Mouse (Mus musculus) megakaryocyte, adult 5-6 weeks (primary cell): ENCODE measurements around the gene Ddb2. TPM values are rescaled to one million over a fixed set of nuclear protein-coding genes. Genes with fewer than 3 reads are reported as not detected.

Experiments used
- ATAC-seq: 2 replicates; pipeline ENCODE4 v1.8.0; 2016; ENCODE audit warnings: mild to moderate bottlenecking, inconsistent platforms; ENCODE audit not compliant: poor library complexity, severe bottlenecking
- total RNA-seq, 2 experiments: library from RNA; stranded (forward) in 1 of 2; stranded (reverse) in 1 of 2; fragments of 153-499, 151-499 nt in 1 of 2; fragments of 221-1000, 200-1000 nt in 1 of 2; gene quantifications; 2 replicates each; pipeline versions ENCODE4 v1.2.3 to v1.2.4; 2015 to 2017

Gene Ddb2
- total RNA-seq (2015) (7.7 and 8.8 TPM in 2 replicates), total RNA-seq (2017) (7.3 TPM in 2 replicates)

GRCm38 (mm10) chr2:91236601-91237510, at the start of gene Ddb2:
Gene Ddb2 (minus strand): TSS chr2:91236982.
- peak; percentile 98 for ATAC-seq

GRCm38 (mm10) chr2:91285885-91286505, 49.2 kb upstream of the Ddb2 start:
- ATAC-seq, result peak; percentile 60

GRCm38 (mm10) chr2:91284375-91285199, 47.8 kb upstream of the Ddb2 start:
- ATAC-seq, result no peak

- ATAC-seq, result no peak
Observed at GRCm38 (mm10) chr2:91283972-91284371, 47.2 kb upstream of the Ddb2 start.

- no peak for ATAC-seq
Observed at GRCm38 (mm10) chr2:91281366-91281765, 44.6 kb upstream of the Ddb2 start.

GRCm38 (mm10) chr2:91279372-91279755, 42.6 kb upstream of the Ddb2 start:
- ATAC-seq, result no peak

- ATAC-seq, result no peak
Observed at GRCm38 (mm10) chr2:91278749-91279371, 42.1 kb upstream of the Ddb2 start.

GRCm38 (mm10) chr2:91269687-91270133, 32.9 kb upstream of the Ddb2 start:
- no peak for ATAC-seq

GRCm38 (mm10) chr2:91268706-91269105, 31.9 kb upstream of the Ddb2 start:
- ATAC-seq, result no peak

- no peak for ATAC-seq
Observed at GRCm38 (mm10) chr2:91268042-91268441, 31.3 kb upstream of the Ddb2 start.

- ATAC-seq, result peak; percentile 98
Observed at GRCm38 (mm10) chr2:91264711-91265681, 28.2 kb upstream of the Ddb2 start, which contains the start of gene Arfgap2. Gene Arfgap2 (plus strand): TSS chr2:91264974.

- no peak for ATAC-seq
Observed at GRCm38 (mm10) chr2:91263692-91264660, 27.2 kb upstream of the Ddb2 start.

GRCm38 (mm10) chr2:91259493-91259892, 22.7 kb upstream of the Ddb2 start:
- ATAC-seq, result no peak

GRCm38 (mm10) chr2:91258830-91259229, 22.0 kb upstream of the Ddb2 start:
- ATAC-seq, result no peak

- ATAC-seq, result no peak
Observed at GRCm38 (mm10) chr2:91258054-91258453, 21.3 kb upstream of the Ddb2 start.

GRCm38 (mm10) chr2:91257126-91257980, 20.6 kb upstream of the Ddb2 start:
- ATAC-seq, result no peak
